Mouse (Mus musculus) frontal cortex, postnatal 36 days (tissue): ENCODE measurements around the gene Faiml.

ENCODE experiments used
- DNase-seq, 2 experiments: peaks; one replicate each; pipeline ENCODE4 v3.0.0; 2022; ENCODE audit warnings: low spot score in 2 of 2

Gene Faiml

GRCm38 (mm10) chr9:99180272-99180671 lies 56.8 kb downstream of the Faiml start:
- no peak for DNase-seq
